Mouse (Mus musculus) lung, postnatal 10 days (tissue): ENCODE data around the gene Tspan15.

Experiments
- DNase-seq: peaks from one replicate; pipeline ENCODE4 v3.0.0; 2021

Gene Tspan15

DNA sequence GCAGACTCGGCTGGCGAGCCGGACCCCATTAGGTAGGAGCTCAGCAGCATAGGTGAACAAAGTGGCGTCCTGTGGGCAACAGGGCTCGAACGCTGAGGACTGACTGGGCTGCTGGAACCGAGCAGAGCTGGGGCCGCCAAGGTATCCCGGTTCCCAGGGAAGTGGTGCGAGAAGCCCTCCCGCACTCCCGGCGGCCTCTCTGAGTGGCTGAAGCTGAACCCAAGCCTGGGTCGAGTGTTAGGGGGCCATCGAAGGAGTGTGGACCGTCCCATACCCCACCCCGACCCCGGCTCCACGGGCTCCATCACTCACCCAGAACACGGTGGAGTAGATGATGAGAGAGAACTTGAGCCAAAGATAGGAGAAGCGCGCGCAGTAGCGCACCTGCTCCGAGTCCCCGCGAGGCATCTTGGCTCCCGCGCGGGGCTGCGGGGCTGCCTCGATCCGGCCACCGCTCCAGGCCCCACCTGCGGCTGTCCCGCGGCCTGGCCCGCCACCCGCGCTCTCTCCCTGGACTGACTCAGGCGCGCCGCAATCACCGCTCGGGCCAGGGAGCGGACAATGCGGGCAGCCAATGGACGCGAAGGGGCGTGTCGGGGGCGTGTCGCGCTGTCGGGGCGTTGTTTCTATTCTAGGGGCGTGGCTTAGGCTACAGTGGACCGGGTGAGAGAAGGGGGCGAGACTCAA is at the start of gene Tspan15:
Gene Tspan15, minus strand, starts transcription at position 544 of the 687 bp plus-strand sequence.
- DNase-seq: peak; percentile 96

DNA sequence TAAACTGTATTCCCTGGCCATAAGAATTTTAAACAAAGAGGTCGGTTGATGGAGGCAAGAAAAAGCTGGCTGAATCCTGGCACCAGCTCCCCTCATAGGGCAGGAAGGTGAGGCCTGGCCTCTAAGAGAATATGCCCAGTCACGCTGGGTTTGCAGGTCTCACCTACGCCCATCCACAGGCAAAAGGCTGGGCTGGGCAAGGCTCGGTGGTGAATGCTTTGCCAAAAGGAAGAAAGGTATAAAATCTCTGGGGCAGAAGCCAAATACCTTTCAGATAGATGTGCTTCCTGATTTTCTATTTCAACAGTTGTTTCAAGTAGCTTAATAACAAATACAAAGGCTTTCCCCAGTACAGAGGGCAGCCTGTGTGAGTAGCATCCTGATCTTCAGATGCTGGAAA is 48.6 kb upstream of the Tspan15 start:
- no peak for DNase-seq

DNA sequence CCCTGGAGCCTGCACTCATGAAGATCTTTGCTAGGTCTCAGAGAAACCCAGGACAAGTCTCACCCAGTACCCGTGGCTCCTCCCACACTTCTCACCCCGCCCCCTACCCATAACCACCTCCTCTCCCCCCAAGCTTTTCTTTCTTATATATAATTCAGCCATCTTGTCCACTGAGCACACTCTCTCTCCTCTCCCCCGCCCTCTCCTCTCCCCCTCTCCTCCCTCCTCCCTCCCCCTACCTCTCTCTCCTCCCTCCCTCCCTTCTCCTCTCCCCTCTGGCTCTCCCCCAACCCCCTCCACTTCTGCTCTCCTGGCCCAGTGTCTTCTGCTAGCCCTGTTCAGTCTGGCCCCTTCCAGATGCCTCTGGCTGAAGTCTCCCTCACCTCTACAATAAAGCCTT is 48.0 kb upstream of the Tspan15 start:
- no peak for DNase-seq

DNA sequence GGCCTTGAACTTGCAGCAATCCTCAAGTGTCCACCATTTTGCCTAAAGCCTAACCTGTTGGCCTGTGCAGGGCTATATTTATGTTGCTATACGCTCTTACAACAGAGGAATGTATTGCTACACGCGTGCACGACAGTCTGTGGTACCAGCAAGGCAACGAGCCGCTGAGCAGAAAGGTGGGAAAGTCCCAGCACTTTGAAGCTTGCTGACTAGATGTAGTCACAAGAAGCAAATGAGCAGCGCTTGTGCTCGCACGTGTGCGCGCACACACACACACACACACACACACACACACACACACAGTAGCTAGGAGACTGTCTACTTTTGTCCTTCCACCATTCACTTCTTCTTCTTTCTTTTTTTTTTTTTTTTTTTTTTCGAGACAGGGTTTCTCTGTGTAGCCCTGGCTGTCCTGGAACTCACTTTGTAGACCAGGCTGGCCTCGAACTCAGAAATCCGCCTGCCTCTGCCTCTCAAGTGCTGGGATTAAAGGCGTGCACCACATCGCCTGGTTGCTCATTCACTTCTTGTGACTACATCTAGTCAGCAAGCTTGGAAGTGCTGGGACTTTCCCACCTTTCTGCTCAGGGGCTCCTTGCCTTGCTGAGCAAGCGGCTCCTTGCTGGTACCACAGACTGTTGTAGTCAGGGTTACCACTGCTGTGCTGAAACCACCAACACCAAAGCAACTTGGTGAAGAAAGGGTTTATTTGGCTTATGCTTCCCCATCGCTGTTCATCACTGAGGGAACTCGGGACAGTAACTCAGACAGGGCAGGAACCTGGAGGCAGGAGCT is 46.6 kb upstream of the Tspan15 start:
- DNase-seq: no peak

DNA sequence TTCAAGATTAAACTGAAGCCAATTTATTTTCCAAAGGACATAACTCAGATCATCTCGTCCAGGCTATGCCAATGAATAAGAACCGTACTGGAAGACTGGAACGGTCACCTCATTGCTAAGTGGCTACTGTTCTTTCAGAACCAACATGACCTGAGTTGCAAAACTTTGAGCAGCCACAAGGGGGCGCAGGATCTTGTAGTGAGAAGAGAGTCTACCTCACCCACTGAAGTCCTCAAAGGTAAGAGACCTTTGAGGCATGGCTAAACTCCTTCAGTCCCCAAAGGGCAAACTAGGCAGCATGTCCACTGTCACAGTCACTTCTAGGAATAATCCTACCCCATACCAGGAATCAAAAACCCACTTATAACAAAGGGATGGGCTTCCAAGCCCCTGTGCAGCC is 44.2 kb upstream of the Tspan15 start:
- DNase-seq: peak; percentile 90

DNA sequence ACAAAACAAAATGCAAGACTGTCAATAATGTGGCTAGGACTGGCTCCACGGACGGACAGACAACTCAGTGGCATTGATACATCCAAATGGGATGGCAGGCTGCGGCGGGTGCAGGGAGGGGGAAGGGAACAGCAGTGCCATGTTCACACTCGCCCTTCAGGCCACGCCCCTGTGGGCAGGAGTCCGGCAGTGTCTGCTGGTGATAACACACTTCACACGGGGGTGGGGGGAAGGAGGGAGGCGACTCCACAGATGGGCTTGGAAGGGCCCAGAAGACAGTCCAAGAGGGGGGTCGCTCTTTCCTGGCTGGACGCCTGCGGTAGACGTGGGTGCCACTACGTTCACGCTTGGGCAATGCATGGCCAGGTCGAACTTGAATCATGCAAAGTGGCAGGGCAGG is 38.2 kb upstream of the Tspan15 start:
- peak; percentile 23 for DNase-seq

DNA sequence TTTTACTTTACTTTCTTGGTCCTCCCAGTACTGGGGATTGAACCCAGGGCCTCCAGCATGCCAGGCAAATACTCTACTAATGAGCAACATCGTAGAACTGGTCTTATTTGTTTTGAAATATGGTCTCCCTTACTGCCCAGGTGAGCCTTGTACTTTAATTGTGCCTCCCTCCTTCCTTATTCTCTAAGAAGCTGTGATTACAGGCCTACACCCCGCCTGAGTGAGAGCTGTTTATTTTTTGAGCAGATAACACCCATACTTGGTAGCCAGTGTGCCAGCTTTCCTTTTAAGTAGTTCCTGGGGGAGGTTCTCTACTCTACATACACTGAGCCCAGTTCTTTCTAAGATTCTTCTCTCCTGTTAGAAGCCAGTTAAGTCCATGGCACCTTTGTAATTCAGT is 33.2 kb upstream of the Tspan15 start:
- no peak for DNase-seq

DNA sequence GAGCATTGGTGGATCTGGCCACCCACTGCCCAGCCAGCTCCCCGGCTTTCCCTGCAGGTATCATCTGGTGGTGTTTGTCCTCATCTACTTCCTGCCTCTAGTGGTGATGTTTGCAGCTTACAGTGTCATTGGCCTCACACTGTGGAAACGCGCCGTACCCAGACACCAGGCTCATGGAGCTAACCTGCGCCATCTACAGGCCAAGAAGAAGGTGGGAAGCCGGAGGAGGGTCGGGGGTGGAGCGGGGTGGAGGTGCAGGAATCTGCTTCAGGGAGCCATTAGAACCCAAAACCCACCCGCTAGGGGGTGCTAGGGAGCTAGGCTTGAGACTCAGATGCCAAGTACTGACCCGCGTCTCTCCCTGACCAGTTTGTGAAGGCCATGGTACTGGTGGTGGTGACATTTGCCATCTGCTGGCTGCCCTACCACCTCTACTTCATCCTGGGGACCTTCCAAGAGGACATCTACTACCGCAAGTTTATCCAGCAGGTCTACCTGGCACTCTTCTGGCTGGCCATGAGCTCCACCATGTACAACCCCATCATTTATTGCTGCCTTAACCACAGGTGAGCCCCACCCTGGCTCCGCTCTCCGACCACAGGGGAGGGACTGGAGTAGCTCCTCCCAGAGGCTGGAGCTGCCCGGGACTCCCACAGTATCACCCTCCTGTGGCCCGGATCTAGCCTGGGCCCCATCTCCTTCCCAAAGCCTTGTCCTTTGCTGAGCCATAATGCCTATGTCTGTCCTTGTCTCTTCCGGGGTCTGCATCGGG is 30.2 kb upstream of the Tspan15 start:
- DNase-seq: peak; percentile 82

DNA sequence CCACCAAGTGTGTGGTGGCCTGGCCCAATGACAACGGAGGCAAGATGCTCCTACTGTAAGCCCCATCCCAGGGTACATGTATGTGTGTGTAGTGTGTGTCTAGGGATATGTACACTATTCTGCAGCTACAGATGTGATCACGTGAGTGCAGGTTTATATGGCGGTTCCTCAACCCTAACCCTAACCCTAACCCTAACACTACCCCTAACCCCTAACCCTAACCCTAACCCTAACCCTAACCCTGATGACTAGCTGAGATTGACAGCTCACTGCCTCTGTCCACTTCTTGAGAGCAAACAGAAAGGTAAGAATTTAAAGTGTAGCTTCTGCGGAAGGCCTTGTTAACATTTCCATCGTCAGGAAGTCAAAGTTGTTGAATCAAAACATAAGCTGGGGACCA is 27.2 kb upstream of the Tspan15 start:
- no peak for DNase-seq

DNA sequence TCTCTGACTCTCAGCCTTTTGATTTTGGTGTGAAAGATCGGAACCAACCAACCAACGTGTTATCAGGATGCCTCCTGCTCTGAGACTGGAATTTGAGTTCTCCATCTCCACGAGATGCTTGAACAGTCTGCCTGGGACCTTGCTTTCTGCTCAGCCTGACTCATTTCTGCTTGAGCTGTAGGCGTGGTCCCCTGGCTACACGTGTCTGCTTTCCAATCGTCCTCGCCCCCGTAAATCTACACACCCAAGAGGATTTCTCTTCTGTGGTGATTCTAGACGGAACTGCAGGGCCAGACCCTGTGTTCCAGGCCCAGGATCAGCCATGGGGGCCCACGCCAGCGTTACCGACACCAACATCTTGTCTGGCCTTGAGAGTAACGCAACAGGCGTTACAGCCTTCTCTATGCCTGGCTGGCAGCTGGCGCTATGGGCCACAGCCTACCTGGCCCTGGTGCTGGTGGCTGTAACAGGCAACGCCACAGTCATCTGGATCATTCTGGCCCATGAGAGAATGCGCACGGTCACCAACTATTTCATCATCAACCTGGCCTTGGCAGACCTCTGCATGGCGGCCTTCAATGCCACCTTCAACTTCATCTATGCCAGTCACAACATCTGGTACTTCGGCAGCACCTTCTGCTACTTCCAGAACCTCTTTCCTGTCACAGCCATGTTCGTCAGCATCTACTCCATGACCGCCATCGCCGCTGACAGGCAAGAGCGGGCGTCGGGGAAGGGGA is 21.6 kb upstream of the Tspan15 start:
- DNase-seq: no peak

DNA sequence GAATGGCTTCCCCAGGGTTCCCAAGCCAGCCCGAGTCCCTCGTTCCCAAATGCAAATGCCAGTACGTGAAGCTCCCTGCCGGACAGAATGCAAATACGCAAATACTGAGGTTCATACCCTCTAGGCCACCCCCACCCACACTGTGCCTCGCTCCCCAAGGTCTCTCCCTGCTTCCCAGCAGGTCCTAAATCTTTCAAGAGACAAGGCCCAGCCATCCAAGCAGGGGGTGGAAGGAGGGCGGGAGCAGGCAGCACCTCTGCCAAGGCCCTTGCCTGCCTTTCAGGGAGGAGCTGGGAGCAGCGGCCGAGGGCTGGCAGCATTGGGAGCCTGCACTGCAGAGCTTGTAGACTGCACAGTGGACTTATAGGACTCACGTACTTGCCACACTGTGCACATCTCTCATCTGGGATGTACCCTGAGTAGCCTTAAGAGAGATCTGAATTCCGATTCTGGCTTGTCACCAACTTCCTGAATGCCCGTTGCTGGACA is 21.0 kb upstream of the Tspan15 start, which contains the start of gene Tacr2:
Gene Tacr2, plus strand, starts transcription at position 439 of the 489 bp plus-strand sequence.
- DNase-seq: no peak

DNA sequence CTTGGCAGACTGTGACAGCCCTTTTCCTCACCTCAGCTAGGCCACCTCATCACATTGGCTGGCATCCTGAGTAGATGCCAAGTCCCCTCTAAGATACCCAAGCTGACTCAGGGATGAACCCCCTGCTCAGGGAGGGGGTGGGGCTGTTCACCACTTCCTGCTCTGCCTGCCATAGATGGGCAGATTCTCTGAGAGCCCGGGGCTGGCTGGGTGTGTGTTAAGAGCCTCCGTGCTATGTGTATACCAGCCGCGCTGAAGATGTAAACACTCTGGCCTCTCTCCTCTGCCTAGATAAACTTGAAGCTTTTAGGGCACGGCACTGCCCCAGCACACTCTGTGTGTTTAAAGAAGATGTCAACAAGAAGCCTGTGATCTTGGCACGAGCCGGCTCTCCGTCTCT is 16.8 kb upstream of the Tspan15 start:
- peak; percentile 83 for DNase-seq

DNA sequence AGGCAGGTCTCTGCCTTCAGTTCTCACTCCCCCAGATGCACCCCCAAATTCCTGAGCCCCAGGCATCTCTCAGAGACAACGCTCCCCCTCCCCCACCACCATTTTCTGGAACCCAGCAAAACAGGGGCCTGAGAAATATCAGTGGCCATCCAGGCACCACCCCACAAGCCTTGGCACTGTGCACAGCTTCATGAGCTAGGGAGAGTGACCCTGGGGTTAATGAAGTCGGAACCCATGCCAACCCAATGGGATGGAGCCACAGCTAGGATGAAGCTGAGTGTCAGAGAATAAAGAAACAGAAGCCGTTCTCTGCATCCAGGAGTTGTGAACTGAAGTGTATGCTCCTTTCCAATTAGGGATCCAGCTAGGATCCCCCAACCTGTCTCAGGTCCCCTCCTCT is 16.1 kb upstream of the Tspan15 start:
- DNase-seq: no peak

DNA sequence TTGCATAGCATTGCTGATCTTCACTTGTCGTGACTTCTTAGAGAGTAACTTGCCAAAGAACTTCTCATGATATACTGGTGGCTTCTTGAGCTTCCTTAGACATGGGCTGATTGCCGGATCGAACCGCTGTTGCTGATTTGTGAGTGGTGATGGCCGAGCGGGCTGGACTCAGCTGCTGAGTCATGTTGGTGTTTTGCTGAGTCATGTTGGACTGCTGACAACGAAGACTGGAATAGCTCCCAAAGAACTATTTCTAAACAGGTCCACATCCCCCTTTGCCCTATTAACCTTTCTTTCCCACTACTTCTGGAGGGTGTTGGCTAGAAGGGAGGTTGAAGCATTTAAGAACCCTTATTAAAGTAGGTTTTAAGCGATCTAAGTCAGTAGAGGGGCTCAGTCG is 13.0 kb upstream of the Tspan15 start:
- no peak for DNase-seq

DNA sequence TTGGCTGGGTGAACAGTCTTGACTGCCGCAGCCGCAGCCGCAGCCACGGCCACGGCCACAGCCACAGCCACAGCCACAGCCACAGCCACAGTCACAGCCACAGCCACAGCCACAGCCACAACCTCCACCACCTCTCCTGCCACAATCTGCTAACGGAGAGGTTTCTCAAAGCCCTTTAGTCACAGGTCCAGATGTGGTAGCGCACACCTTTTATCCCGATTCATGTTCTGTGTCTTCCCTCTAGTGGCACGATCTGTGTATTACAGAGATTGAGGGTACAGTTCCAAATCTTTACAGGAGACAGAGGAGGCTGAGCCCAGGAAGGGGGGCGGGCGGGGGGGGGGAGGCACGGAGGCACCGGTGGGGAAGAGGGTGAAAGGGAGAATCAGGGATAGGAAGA is 11.8 kb upstream of the Tspan15 start:
- peak; percentile 82 for DNase-seq

DNA sequence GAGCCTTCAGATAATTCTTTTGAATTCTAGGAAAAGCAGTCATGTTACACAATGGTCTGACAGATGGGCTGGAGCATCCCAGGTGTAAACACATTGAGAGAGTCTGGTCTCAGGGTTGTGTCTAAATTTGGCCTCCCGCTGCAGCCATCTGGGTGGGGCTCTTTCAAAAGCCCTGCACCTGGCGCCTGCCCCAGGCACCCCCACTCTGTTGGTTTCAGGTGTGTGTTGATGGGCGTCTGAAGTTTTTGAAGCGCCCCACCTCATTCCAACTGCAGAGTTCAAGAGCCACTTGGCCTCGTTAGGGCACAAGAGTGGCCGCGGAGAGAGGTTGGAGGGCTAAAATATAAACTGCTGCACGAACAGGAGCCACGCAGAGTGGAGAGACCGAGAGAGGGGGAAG is 11.3 kb upstream of the Tspan15 start:
- DNase-seq: peak; percentile 76

DNA sequence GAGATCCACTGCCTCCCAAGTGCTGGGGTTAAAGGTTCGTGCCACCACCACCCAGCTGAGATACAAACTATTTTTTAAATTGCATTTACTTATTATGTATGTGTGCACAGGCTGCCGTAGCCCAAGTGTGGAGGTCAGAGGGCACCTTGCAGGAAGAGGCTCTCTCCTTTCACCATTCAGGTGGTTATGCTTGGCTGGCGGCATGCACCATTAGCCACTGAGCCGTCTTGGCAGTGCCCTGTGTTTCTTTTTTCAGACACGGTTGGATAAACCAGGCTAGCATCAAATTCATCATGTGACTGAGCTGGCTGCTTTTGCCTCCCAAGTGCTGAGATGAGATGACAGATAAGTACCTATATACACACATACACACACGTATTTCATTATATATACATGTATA is 8.2 kb upstream of the Tspan15 start:
- DNase-seq: no peak

DNA sequence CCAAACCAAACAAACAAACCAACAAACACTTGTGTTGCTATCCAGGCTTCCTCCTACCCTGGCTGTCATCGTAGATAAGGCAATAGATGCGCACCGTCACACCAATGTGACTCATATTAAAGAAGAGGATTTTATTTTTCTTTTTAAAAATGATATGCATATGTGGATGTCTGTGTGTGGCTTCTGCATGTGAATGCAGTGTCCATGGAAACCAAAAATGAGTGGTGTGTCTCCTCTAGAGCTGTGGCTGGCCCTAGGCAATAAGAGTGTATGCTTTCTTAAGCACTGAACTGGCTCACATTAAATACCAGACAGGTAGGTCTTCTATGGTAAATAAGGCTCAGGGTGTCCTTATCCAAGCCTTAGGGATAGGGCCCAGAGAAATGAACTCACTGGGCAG is 7.6 kb upstream of the Tspan15 start:
- no peak for DNase-seq

DNA sequence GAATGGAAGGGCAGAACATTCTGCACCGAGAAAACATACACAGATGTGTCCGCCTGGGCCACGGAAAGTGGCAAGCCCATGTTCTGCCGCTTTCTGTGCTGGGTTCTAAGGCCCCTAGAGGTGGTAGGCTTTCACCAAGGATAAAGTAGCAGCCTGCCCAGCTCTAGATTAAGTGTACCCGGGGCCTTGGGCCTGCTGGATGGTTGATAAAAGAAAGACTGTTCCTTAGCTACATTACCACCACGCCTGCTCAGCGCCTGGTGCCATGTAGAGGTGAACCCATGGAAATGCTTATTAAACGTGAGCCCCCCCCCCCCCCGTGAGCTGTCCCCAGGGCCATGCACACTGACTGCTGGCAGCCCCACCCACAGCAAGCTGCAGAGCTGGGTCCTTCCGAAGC is 6.2 kb upstream of the Tspan15 start:
- DNase-seq: no peak

DNA sequence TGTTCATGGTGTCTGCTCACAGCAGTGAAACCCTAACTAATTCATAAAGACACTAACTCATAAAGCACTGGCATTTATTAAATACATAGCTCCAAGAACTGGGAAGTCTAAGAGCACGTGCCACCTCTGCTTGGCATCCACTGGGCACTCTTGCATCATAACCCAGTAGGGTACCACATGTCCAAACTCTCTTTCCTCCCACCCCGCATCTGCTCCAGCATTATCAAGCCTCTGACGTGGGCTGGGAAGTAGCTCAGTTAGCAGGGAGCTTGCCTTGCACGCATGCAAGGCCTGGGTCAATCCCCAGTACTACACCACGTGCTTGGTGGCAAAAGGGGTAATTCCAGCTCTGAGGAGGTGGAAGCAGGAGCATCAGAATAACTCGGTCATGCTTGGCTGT is 5.1 kb upstream of the Tspan15 start:
- no peak for DNase-seq

DNA sequence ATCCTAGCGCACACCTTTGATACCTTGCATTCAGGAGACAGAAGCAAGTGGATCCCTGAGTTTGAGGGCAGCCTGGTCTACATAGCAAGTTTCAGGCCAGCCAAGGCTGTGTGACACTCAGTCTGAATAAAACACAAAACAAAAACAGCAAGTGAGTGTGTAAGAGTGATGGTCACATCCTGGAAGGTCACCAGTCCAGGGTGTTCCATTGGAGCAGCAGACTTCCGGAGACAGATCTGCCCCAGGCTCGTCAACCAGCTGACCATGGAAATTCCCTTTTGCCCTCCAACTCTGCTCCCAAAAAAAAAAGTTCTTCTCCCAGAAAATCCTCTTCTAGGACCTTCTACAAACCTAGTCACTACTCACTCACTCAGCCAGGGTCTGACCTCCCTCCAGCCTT is 760 bp upstream of the Tspan15 start:
- DNase-seq: no peak

DNA sequence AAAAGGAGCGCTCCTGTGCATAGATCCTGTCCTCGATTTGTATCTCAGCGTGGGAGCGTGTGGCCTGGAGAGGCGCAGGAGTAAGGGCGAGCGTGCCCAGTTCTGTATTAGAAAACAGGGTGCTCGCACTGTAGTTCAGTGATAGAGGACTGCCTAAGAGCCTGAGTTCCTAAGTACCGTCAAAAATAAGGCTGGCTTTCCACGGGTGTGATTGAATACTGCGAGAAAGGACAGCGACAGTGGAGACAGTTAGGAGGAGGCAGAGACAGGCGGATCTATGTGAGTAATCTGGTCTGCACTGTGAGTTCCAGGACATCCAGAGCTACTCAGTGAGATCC is 313 bp upstream of the Tspan15 start:
- no peak for DNase-seq

DNA sequence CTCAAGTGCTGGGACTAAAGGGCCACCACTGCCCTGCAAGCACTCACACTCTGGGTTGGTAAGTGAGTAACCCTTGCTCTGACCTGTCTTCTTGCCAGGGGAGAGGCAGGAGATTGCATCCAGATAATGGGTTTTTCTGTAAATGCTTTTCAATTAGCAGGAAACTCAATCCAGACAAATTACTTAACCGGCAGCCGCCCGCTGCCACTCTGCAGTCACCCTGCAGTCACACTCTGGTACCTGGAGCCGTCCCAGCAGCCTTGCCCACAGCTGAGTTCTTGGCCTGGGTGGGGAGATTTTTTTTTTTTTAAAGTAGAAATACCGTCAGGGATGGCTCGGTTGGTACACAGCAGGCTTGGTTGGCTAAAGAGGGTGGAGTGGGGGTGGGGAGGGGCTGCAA is 2.9 kb downstream of the Tspan15 start:
- DNase-seq: no peak
